Mouse (Mus musculus): Measurements from ENCODE around the gene Lrrfip2.

GRCm38 (mm10) chr9:111193211-111193610 lies 75.8 kb downstream of the Lrrfip2 start:
- TF ChIP-seq POLR2A (IDR thresholded peaks at IDR 0.05; ENCODE audit: low read depth, low read length) (no peak), CTCF (IDR thresholded peaks at IDR 0.05; ENCODE audit: extremely low read depth, insufficient read length, insufficient replicate concordance, low read depth, low read length) (no peak)
